Mouse (Mus musculus): Measurements from ENCODE around the gene Ptk6.

Gene Ptk6

GRCm38 (mm10) chr2:181159771-181160170 is 42.8 kb downstream of the Ptk6 start:
- no peak for DNase-seq (ENCODE audit: low spot score)

- DNase-seq (ENCODE audit: low spot score) = no peak
Observed at GRCm38 (mm10) chr2:181159091-181159514, 43.5 kb downstream of the Ptk6 start.

GRCm38 (mm10) chr2:181158471-181158870 is 44.1 kb downstream of the Ptk6 start:
- no peak for DNase-seq (ENCODE audit: low spot score)

GRCm38 (mm10) chr2:181157716-181158302 is 44.8 kb downstream of the Ptk6 start:
- DNase-seq (ENCODE audit: low spot score) = no peak

- no peak for DNase-seq (ENCODE audit: low spot score)
Observed at GRCm38 (mm10) chr2:181157180-181157579, 45.4 kb downstream of the Ptk6 start.

GRCm38 (mm10) chr2:181156248-181157121 is 46.1 kb downstream of the Ptk6 start, which contains the start of gene Eef1a2:
TSS of gene Eef1a2 (minus strand) at chr2:181157014.
- no peak for DNase-seq (ENCODE audit: low spot score)

GRCm38 (mm10) chr2:181155801-181156200 is 46.8 kb downstream of the Ptk6 start:
- no peak for DNase-seq (ENCODE audit: low spot score)

GRCm38 (mm10) chr2:181154831-181155415 is 47.7 kb downstream of the Ptk6 start:
- DNase-seq (ENCODE audit: low spot score) = no peak

- DNase-seq (ENCODE audit: low spot score) = no peak
Observed at GRCm38 (mm10) chr2:181154361-181154760, 48.2 kb downstream of the Ptk6 start.

GRCm38 (mm10) chr2:181153837-181154236 is 48.8 kb downstream of the Ptk6 start:
- DNase-seq (ENCODE audit: low spot score) = peak; percentile 15

- DNase-seq (ENCODE audit: low spot score) = no peak
Observed at GRCm38 (mm10) chr2:181153131-181153530, 49.5 kb downstream of the Ptk6 start.

- no peak for DNase-seq (ENCODE audit: low spot score)
Observed at GRCm38 (mm10) chr2:181152701-181153100, 49.9 kb downstream of the Ptk6 start.

- DNase-seq (ENCODE audit: low spot score) = no peak
Observed at GRCm38 (mm10) chr2:181150281-181150680, 52.3 kb downstream of the Ptk6 start.

GRCm38 (mm10) chr2:181148318-181148955 is 54.2 kb downstream of the Ptk6 start:
- DNase-seq (ENCODE audit: low spot score) = no peak

GRCm38 (mm10) chr2:181147546-181148317 is 54.9 kb downstream of the Ptk6 start:
- peak; percentile 14 for DNase-seq (ENCODE audit: low spot score)

GRCm38 (mm10) chr2:181146976-181147545 is 55.5 kb downstream of the Ptk6 start:
- no peak for DNase-seq (ENCODE audit: low spot score)

GRCm38 (mm10) chr2:181144675-181145074 is 57.9 kb downstream of the Ptk6 start:
- DNase-seq (ENCODE audit: low spot score) = no peak

Measured in T-cell, adult 2 months (primary cell).